15 mouse cellular contexts compared by ENCODE assay signal in genomic region chr2:66220954-66221353, GRCm38 (mm10).
"Had no signal": no experiment of that assay in that cellular context is flagged by ENCODE, and none has a peak within 500 bp of the region (broad histone marks: within the 10 kb centered on the region; RNA-seq: fewer than 3 reads in every experiment).

No protein-coding gene starts in this region.

- H3K27me3 ChIP-seq: neural tube, embryonic 12.5 days; neural tube, embryonic 13.5 days; neural tube, embryonic 15.5 days; stomach, embryonic 15.5 days had no signal

- DNase-seq: right cerebral cortex, adult 18-20 months; right cerebral cortex, postnatal 14 days; right cerebral cortex, postnatal 25 days; right cerebral cortex, postnatal 4 days; spleen, adult 18-20 months; thymus, adult 18-20 months; thymus, adult 2 months; thymus, postnatal 14 days; thymus, postnatal 25 days; thymus, postnatal 36 days; thymus, postnatal 4 days had no signal
